Mouse (Mus musculus): ENCODE measurements around the gene Mill2. TPM values are rescaled to one million over a fixed set of nuclear protein-coding genes. Genes with fewer than 3 reads are reported as not detected.

Mill2 gene
- total RNA-seq, 1 experiment, result 0.04 TPM

- H3K36me3 ChIP-seq (ENCODE audit: control insufficient read depth, insufficient read depth, low read length, poor library complexity, severe bottlenecking), result no peaks in the 10 kb centered on the region
Observed at GRCm38 (mm10) chr7:18878691-18879090, 38.9 kb downstream of the Mill2 start.

GRCm38 (mm10) chr7:18883991-18884744 lies 44.4 kb downstream of the Mill2 start:
- TF ChIP-seq MAFK (IDR thresholded peaks at IDR 0.05; ENCODE audit: insufficient read depth, low read depth, low read length) (no peak), ZC3H11A (IDR thresholded peaks at IDR 0.05; ENCODE audit: borderline replicate concordance, low read depth, low read length) (no peak), HCFC1 (IDR thresholded peaks at IDR 0.05; ENCODE audit: borderline replicate concordance, insufficient read depth, low read length) (no peak), ZNF384 (IDR thresholded peaks at IDR 0.05; ENCODE audit: low read depth, low read length) (no peak), CHD2 (IDR thresholded peaks at IDR 0.05; ENCODE audit: low read depth, low read length) (no peak)

More at GRCm38 (mm10) chr7:18878691-18879090, 38.9 kb downstream of the Mill2 start:
- no peak overlapping the region for H3K27ac ChIP-seq (ENCODE audit: insufficient read depth, low read depth, low read length, poor library complexity, severe bottlenecking)
- no peak for DNase-seq (ENCODE audit: low read depth, low spot score)
- in situ Hi-C loops (cut with MboI; ENCODE audit: low sequenced_read_pairs in 2 of 2, unreplicated experiment in 2 of 2), result no loop called here
- H3K4me1 ChIP-seq (ENCODE audit: control insufficient read depth in 2 of 2, insufficient read depth in 2 of 2, low read length in 2 of 2, poor library complexity in 1 of 2), result no peaks in the 10 kb centered on the region; a peak in 1 of 4 replicates
- H3K9me3 ChIP-seq (ENCODE audit: control insufficient read depth, insufficient read depth, low read depth, low read length), result no peaks in the 10 kb centered on the region
- no peak overlapping the region for H3K9ac ChIP-seq (ENCODE audit: insufficient read depth, low read depth, low read length, poor library complexity, severe bottlenecking)
- H3K4me3 ChIP-seq (ENCODE audit: insufficient read depth in 1 of 2, low read depth in 1 of 2, low read length in 2 of 2, poor library complexity in 1 of 2, severe bottlenecking in 1 of 2), result no peak overlapping the region
- TF ChIP-seq ZC3H11A (IDR thresholded peaks at IDR 0.05; ENCODE audit: borderline replicate concordance, low read depth, low read length) (no peak), ZNF384 (IDR thresholded peaks at IDR 0.05; ENCODE audit: low read depth, low read length) (no peak), CHD2 (IDR thresholded peaks at IDR 0.05; ENCODE audit: low read depth, low read length) (no peak), HCFC1 (IDR thresholded peaks at IDR 0.05; ENCODE audit: borderline replicate concordance, insufficient read depth, low read length) (no peak), MAFK (IDR thresholded peaks at IDR 0.05; ENCODE audit: insufficient read depth, low read depth, low read length) (no peak)

GRCm38 (mm10) chr7:18884745-18885422 lies 45.1 kb downstream of the Mill2 start:
- in situ Hi-C loops (cut with MboI; ENCODE audit: low sequenced_read_pairs in 2 of 2, unreplicated experiment in 2 of 2), result no loop called here
- Histone ChIP-seq H3K4me1 (ENCODE audit: control insufficient read depth in 2 of 2, insufficient read depth in 2 of 2, low read length in 2 of 2, poor library complexity in 1 of 2) (peaks cover 0 to 8% of the 10 kb centered on the region in 2 experiments; a peak in 1 of 4 replicates), H3K4me3 (ENCODE audit: insufficient read depth in 1 of 2, low read depth in 1 of 2, low read length in 2 of 2, poor library complexity in 1 of 2, severe bottlenecking in 1 of 2) (peak overlapping the region; percentile 29 to 36; a peak in 3 of 4 replicates), H3K36me3 (ENCODE audit: control insufficient read depth, insufficient read depth, low read length, poor library complexity, severe bottlenecking) (no peaks in the 10 kb centered on the region), H3K9ac (ENCODE audit: insufficient read depth, low read depth, low read length, poor library complexity, severe bottlenecking) (peak overlapping the region; percentile 41; the same call in 1 of the 2 replicates), H3K27ac (ENCODE audit: insufficient read depth, low read depth, low read length, poor library complexity, severe bottlenecking) (no peak overlapping the region), H3K9me3 (ENCODE audit: control insufficient read depth, insufficient read depth, low read depth, low read length) (no peaks in the 10 kb centered on the region)
- TF ChIP-seq ZNF384 (IDR thresholded peaks at IDR 0.05; ENCODE audit: low read depth, low read length), result no peak
- no peak for TF ChIP-seq MAFK (IDR thresholded peaks at IDR 0.05; ENCODE audit: insufficient read depth, low read depth, low read length)
- no peak for TF ChIP-seq HCFC1 (IDR thresholded peaks at IDR 0.05; ENCODE audit: borderline replicate concordance, insufficient read depth, low read length)
- no peak for TF ChIP-seq ZC3H11A (IDR thresholded peaks at IDR 0.05; ENCODE audit: borderline replicate concordance, low read depth, low read length)
- no peak for TF ChIP-seq CHD2 (IDR thresholded peaks at IDR 0.05; ENCODE audit: low read depth, low read length)
- DNase-seq (ENCODE audit: low read depth, low spot score), result peak; percentile 42

More at GRCm38 (mm10) chr7:18883991-18884744, 44.4 kb downstream of the Mill2 start:
- Histone ChIP-seq H3K4me1 (ENCODE audit: control insufficient read depth in 2 of 2, insufficient read depth in 2 of 2, low read length in 2 of 2, poor library complexity in 1 of 2) (peaks cover 0 to 8% of the 10 kb centered on the region in 2 experiments; a peak in 1 of 4 replicates), H3K36me3 (ENCODE audit: control insufficient read depth, insufficient read depth, low read length, poor library complexity, severe bottlenecking) (no peaks in the 10 kb centered on the region), H3K4me3 (ENCODE audit: insufficient read depth in 1 of 2, low read depth in 1 of 2, low read length in 2 of 2, poor library complexity in 1 of 2, severe bottlenecking in 1 of 2) (peak overlapping the region; percentile 29 to 36; a peak in 3 of 4 replicates), H3K27ac (ENCODE audit: insufficient read depth, low read depth, low read length, poor library complexity, severe bottlenecking) (no peak overlapping the region), H3K9ac (ENCODE audit: insufficient read depth, low read depth, low read length, poor library complexity, severe bottlenecking) (peak overlapping the region; percentile 41; the same call in 1 of the 2 replicates), H3K9me3 (ENCODE audit: control insufficient read depth, insufficient read depth, low read depth, low read length) (no peaks in the 10 kb centered on the region)
- DNase-seq (ENCODE audit: low read depth, low spot score), result peak; percentile 40
- in situ Hi-C loops (cut with MboI; ENCODE audit: low sequenced_read_pairs in 2 of 2, unreplicated experiment in 2 of 2), result no loop called here

- H3K4me1 ChIP-seq (ENCODE audit: control insufficient read depth in 2 of 2, insufficient read depth in 2 of 2, low read length in 2 of 2, poor library complexity in 1 of 2), result peaks cover 0 to 8% of the 10 kb centered on the region in 2 experiments; a peak in 1 of 4 replicates
- H3K36me3 ChIP-seq (ENCODE audit: control insufficient read depth, insufficient read depth, low read length, poor library complexity, severe bottlenecking), result no peaks in the 10 kb centered on the region; the same call in 1 of the 2 replicates
- H3K27ac ChIP-seq (ENCODE audit: insufficient read depth, low read depth, low read length, poor library complexity, severe bottlenecking), result no peak overlapping the region
- DNase-seq (ENCODE audit: low read depth, low spot score), result no peak
- H3K9ac ChIP-seq (ENCODE audit: insufficient read depth, low read depth, low read length, poor library complexity, severe bottlenecking), result no peak overlapping the region
- in situ Hi-C loops (cut with MboI; ENCODE audit: low sequenced_read_pairs in 2 of 2, unreplicated experiment in 2 of 2), result no loop called here
- TF ChIP-seq MAFK (IDR thresholded peaks at IDR 0.05; ENCODE audit: insufficient read depth, low read depth, low read length) (no peak), HCFC1 (IDR thresholded peaks at IDR 0.05; ENCODE audit: borderline replicate concordance, insufficient read depth, low read length) (no peak), CHD2 (IDR thresholded peaks at IDR 0.05; ENCODE audit: low read depth, low read length) (no peak), ZNF384 (IDR thresholded peaks at IDR 0.05; ENCODE audit: low read depth, low read length) (no peak), ZC3H11A (IDR thresholded peaks at IDR 0.05; ENCODE audit: borderline replicate concordance, low read depth, low read length) (no peak)
- no peak overlapping the region for H3K4me3 ChIP-seq (ENCODE audit: insufficient read depth in 1 of 2, low read depth in 1 of 2, low read length in 2 of 2, poor library complexity in 1 of 2, severe bottlenecking in 1 of 2)
- no peaks in the 10 kb centered on the region for H3K9me3 ChIP-seq (ENCODE audit: control insufficient read depth, insufficient read depth, low read depth, low read length)
Observed at GRCm38 (mm10) chr7:18886963-18887362, 47.2 kb downstream of the Mill2 start.
